Mouse (Mus musculus): Measurements from ENCODE around the gene Lyzl6.
A peak's percentile ranks its signal among the peaks of the same experiment; 100 is the strongest.
"Not testable (repeated sequence)": the region's sequence is repeated elsewhere in the genome, so short reads cannot be mapped to it uniquely, and the experiment has no call there.

The Lyzl6 gene

DNA sequence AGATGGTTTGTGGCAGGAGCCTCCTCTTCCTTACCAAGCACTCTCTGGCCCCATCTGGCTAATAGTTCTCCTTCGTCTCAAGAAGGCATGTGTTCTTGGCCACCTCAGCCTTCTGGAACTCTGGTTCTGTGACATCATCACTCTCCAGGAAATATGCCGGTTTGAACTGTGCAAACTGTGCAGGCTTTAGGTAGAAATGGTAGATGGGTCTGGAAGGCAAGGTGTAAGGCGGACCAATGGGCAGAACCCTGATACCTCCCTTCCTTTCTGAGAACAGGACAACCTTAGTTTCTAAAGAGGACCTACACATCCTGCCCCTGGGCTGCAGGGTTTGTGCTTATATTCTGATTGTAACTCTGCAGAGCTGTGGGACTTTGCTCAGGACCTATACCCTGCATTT, at the start of gene Lyzl6:
Gene Lyzl6 (minus strand): TSS at position 101 of the 400 bp plus-strand sequence.
- no peak for DNase-seq (ENCODE audit: low spot score)

DNA sequence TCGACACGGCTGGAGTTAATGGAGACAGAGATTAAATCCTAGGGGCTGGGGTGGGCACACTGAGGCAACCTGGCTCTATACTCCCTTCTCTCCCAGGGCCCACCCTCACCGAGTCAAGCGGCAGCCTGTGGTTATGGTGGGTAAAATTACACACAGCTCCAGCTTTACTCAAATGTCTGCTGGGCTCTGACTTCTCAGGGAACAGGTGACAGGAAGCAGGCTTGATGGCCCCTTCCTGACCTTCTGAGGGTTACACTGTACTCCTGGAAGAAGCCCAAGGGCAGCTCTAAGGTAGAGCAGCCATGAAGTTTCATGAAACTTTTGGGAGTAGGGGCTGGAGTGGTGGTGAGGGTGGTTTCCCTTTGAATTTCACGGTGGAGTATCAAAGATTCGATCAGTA, 48.0 kb upstream of the Lyzl6 start:
- no peak for DNase-seq (ENCODE audit: low spot score)

DNA sequence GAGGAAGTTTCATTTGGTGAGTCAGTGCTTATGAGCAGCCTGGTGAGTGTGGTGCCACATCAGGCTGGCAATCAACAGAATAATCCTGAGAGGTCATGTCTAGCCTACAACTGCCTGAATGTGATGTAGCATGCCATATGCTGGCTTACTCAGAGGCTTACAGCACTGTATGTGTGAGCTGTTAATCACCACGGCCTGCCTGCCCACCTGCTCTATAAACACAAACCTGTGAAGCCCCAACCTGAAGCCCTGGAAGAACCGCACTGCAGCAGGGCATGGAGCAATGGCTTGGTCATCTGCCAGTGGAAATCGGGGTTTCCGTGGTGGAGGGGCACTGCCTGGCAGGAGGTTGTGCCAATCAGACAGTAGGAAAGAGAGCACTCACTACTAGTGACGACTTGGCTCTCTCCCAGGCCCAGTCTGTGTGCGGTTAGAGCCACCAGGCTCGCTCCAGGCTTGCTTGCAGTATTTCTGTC, 46.6 kb upstream of the Lyzl6 start:
- DNase-seq (ENCODE audit: low spot score), result no peak

DNA sequence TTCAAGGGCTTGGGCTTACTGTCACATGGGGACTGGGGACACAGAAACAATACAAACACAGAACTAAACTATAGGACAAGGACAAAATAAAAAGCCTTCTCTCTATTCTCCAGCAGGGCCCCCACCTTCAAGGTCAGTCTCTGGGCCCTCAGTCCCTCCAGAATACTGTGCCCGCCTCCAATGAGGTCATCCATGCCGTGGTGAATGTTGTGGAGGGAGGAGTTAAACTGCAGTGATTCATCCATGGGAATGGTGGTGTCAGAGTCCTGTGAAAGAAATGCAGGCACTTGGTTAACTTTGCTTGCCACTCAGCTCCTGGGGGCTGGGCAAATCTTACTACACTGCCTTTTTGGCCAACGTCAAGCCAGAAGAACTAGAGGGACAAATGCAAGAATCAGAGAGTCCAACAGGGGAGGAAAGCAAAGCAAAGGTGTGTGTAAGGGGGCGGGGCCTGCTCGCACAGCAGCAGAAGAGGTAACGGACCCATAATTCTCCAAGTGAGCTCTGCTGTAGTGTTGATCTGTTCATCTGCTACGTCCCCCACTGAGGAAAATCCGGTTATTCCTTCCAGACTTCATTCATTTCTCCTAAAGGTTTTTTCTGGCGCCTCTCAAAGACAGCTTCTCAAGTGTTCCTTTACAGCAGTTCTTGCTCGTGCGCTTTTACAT, 45.1 kb upstream of the Lyzl6 start:
- DNase-seq (ENCODE audit: low spot score), result no peak

DNA sequence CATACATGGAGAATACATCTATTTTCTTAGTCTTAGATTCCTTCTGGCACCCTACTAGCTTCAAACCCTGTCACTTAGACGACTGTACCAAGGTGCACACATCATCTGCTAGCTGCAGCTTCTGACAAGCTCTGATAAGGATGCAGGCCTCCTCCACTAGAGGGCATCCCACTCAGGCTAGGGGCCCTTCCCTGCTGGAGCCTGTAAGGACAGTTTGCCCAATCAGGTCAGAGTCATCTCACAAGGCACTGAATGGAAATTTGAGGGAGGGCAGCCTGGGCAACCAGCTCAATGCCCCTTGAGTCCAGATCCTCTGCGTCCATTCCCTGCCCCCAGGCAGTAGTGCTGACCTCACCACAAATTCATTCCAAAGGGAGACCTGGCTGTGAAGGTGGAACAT, 38.4 kb upstream of the Lyzl6 start:
- DNase-seq (ENCODE audit: low spot score), result not testable (repeated sequence)

DNA sequence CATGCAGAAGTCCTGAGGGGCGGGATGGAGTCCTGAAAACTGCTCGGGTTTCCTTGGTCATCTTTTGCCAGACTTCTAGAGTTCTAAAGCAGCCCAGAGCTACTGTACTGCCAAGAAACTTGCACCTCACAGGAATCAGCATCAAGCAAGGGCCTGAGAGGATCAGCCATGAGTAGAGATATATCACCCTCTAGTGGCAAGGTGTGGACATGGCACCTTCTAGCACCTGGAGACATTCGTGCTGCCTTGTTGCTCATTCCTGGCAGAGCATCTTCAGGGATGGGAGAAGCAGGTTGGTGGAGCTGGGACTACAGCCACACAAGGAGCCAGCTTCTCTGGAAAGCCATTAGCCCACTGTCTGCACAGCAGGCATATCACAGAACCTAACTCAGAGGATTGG, 36.9 kb upstream of the Lyzl6 start:
- peak; percentile 72 for DNase-seq (ENCODE audit: low spot score)

DNA sequence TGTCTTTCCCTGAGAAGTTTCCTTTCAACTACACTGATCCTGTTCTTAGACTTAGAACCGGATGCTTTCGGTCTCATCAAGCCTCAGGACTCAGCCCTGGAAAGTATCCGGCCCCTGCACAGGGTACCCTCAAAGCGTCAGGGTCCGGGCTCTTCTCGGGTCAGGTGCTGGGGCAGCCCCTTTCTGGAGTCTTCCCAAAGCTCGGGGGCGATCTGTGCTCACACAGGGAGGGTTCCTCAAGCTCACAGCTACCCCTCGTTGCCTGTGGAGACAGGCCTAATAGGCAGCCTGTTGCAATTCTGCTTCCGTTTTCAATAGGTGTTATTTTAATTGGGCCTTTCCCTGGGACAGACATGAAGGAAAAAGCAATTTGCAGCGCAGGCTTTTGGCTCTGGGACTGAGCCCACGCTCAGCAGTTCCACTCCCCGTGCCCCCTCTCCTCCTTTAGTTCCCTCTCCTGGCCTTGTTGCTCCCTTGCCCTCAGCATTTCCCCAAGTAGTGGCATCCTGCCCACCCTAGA, 28.3 kb upstream of the Lyzl6 start:
- no peak for DNase-seq (ENCODE audit: low spot score)

DNA sequence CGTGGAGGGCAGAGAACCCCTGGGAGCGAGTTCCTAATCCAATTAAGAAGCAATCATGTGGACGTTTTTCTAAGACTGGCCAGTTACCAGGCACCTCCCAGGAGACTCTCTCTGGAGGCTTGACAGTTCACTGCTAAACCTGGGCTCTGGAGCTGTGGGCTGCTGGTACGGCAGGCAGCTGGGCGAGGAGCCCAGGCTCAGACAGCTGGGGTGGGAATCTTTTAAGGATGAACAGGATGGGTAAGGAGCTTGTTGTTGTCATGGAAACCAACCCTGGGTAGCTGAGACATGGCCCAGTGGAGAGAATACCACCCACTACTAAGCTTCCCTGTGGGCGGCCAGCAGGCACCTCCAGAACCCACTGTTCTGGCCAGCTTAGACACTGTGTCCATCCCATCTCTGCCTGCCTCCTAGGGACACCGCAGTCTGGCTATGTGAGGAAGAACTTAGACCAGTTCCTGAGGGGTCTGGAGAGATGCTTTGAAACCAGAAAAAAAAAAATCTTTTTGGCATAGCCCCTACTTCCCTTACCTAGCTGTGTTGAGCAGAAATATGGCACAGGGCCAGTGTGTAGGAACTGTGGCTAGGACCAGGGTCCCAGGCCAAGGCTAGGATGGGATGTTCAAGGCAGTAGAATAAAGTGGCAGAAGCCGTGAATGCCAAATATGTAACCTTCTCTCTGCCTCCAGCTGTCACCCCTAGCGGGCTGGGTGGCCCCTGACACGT, 27.7 kb upstream of the Lyzl6 start:
- peak; percentile 57 for DNase-seq (ENCODE audit: low spot score)

DNA sequence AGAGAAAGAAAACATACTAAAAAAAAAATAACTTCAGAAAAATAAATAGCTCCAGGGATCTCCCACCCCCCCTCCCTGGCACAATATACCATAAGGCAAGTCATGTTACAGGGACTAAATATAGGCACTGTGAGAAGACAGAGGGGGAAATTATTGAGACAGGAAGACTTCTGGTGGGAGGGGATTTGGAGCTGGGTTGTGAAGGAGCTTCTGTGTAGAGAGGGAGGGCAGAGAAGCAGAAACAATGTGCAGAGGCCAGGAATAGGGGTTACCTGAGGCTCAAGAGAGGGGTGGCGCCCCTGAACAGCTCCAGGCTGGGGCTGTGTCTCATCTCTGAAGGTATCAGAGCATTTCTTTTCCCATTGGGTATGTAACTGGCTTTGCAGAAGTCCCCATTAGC, 27.0 kb upstream of the Lyzl6 start:
- no peak for DNase-seq (ENCODE audit: low spot score)

DNA sequence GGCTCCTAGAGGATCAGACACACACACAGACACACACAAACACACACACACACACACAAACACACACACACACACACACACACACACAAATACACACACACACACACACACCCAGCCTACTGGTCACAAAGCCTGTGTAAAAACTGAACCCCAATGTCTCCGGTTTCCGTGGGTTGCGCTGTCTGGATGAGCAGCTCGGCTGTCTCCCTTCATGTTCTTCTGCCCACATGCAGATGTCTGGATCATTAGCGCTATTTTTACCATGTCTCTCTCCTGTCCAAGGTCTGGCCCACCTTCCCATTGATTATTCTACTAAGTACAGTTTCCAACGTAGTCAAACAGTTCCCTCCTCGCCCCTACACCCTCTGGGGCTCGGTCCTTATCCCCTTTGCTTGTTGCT, 24.4 kb upstream of the Lyzl6 start:
- no peak for DNase-seq (ENCODE audit: low spot score)

DNA sequence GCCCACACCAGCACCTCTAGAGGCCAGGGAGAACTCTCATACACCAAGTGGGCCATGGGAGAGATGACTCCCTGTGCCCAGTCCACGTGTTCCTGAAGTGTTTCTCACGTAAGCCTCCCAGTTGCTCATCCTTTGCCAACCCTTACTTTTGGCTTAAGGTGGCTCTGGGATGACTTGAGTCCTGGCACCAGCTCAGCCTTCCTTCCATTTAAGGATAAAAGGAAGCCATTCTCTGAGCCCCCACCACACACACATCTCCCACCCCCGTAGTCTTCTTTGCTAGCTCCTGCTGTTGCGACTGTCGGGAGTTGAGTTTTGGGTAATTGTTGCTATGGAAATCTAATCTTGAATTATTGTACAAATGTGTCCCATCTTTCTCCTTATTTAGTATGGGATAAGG, 23.9 kb upstream of the Lyzl6 start:
- DNase-seq (ENCODE audit: low spot score), result no peak

DNA sequence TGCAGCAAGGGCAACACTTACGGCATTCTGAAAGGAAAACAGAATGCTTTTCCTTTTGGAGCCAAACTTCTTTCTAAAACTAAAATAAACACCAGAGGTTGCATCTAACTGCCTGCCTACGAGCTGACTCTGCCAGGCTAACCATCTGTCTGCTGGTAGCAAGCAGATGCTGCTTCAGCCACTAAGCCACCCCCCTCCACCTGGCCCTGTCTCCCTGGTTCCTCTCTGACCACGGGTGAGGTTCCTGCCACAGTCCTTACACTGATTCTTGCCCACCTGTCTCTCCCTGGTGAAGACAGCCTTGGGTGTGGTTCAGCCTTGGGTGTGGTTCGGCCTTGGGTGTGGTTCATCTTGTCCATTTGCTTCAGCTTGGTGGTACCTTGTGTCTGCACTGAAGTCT, 23.2 kb upstream of the Lyzl6 start:
- no peak for DNase-seq (ENCODE audit: low spot score)

DNA sequence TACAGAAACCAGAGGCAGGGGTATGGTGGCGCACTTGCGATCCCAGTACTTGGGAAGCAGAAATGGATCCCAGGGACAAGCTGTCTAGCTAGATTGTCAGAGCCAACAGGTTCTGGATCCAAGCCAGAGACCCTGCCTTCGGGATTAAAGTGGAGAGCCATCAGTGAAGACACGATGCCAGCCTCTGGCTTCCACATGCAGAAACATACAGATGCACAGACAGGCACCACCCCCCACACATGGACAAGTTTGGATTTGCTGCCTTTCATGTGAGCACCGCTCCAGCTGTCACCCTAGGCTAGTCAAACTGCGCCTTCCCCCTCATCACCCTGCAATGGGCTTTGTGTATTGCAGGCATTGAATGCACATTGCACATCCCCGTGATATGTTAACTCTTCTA, 19.5 kb upstream of the Lyzl6 start:
- no peak for DNase-seq (ENCODE audit: low spot score)

DNA sequence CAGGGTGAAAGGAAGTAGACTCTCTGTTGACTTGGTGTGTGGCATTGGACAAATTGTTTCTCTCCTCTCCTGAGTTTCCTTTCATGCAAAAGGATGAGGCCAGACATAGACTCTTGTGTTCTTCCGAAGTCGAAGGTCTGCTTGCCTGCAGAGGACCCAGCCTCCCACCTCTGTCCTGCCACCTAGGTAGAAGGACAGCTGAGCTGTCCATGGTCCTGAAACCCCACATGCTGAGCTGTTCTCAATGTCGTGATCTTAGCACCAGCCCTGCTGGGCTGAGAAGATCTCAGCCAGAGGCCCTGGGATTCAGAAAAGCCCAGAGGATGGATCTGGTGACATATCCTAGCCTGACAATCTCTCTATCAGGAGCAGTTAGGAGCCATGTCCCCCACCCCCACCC, 17.8 kb upstream of the Lyzl6 start:
- no peak for DNase-seq (ENCODE audit: low spot score)

DNA sequence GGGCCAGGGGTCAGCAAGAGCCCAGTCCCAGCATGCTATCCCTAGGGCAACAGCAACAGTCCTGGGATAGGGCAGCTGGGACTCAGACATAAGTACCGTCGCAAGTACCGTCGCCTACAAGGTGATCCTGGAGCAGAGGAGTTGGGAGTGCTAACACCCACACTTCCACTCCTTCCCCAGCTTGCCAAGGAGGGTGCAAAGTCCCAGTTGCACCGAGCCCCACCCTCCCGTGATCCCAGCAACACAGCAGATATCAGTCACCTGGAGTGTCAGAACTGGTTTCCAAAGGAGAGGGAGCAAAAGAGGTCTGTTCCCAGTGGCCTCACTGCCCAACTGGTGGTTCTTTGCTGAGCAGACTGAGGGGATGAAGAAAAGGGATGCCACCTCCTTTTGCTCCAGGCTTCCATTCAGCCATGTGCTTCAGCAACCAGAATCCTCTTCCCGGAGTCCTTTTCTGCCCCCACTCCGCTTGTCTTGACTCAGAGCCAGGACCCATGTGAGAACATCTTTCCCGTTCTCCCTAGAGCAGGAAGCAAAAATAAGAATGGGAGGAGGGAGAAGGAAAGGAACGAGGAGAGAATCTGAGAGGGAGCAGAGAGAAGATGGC, 14.8 kb upstream of the Lyzl6 start:
- DNase-seq (ENCODE audit: low spot score), result no peak

DNA sequence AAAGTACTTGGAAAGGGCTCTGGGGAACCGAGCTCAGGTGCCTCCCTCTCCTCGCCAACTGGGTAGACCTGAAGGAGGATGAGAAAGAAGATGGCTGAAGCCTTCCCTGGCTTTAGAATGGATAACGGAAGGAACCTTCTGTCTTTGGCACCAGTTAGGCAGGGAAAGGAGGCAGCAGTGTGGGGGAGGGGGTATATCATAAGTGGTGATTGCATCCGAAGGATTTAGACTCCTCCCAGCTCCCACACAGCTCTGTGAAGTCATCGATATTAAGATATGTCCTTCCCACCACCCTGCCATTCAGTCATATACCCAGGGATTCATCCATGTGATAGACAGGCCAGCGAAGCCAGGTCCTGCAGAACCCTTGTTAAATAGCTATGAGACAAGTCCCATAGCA, 12.7 kb upstream of the Lyzl6 start:
- no peak for DNase-seq (ENCODE audit: low spot score)

DNA sequence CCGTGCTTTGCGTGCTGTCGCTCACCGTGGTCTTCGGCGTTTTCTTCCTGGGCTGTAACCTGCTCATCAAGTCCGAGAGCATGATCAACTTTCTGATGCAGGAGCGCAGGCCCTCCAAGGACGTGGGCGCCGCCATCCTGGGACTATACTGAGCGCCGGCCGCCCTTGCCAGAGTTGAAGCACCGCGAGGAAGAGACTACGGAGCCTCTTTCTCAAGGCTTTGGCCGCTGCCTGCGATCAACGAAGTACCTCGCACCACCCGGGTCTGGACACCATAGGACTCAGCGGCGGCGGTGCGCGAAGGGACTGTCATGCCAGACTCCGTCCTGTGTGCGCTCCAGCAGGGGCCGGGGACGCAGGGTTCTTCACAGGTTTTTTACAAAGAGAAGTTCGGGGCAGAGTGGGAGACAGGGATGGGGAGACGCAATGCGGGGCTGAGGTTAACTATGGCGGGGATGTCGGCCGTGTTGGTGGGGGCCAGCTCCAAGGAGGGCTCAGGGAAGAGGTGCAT, 11.3 kb upstream of the Lyzl6 start:
- DNase-seq (ENCODE audit: low spot score), result no peak

DNA sequence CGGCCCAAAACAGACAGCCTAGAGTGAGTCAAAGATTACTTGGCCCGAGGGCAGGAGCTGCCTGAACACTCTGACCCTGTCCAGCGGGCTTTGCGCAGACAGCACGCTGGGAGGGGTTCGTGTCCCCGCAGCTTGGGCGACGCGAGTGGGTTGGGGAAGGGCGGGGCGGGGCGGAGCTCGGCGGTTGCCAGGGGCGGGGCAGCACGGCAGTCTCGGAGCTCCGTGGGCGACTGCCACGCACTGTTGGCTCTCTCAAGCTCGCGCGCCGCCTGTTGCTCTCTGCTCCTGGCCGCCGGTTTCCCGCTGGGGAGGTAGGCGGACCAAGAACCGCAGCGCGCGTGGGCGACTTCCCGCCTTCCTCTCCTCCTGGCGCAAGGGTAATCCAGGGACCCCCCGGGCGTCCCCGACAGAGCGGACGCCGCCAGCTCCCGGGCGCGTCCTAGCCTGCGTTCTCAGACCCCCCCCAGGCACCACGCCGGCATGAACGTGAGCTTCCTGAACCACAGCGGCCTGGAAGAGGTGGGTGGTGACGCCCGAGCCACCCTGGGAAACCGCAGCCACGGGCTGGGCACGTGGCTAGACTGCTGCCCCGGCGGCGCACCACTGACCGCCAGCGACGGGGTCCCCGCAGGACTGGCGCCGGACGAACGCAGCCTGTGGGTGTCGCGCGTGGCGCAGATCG, 10.8 kb upstream of the Lyzl6 start, which contains the start of gene Rprml:
Gene Rprml (plus strand): TSS at position 270 of the 682 bp plus-strand sequence.
- DNase-seq (ENCODE audit: low spot score), result no peak

DNA sequence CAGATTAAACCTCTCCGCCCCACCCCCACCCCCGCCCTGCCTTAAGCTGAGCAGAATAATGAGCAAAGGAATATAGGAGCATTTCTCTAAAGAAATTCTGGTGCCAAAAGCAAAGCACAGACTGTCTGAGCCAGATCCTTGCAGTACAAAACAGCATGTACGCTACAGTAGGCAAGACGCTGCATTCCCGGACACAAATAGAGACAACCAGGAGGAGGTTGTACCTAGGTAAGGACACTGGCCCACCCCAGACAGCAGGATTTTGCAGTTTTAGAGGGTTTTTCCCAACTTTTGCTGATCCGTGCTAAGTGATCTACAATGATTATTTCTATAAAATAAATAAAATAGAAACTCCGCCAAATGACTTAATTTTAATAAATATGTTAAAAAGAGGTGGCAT, 10.0 kb upstream of the Lyzl6 start:
- no peak for DNase-seq (ENCODE audit: low spot score)

DNA sequence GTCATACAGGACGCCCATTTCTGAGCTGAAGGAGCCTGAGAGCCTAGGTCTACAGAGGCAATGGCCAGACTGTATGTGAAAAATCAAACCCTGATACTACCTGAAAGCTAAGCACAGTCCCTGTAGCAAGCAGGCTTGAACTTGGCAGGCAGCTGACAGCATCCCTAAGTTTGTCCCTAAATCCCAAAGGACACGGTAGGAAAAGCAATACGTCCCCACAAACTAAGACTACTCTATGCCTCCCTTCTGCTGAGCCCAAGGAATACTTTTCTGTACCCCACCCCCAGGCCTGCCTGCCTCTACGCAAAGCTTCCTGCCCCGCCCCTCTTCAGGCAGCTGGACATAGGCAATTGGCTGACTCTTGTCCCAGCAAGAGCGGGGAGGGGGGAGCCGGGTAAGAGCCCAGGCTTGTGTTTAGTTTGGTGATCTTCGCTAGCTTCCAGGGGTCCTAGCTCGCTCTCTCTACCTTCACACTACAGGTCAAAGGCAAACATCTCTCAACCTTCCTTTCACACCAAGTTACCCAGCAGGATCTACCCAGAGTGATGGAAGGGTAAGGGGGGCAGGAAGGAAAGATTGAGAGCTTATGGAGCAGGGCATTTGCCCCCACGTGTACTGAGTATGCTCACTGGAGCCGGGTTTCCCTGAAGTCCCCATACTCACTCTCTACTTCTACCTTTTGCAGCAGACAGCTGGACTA, 9.4 kb upstream of the Lyzl6 start:
- DNase-seq (ENCODE audit: low spot score), result no peak

DNA sequence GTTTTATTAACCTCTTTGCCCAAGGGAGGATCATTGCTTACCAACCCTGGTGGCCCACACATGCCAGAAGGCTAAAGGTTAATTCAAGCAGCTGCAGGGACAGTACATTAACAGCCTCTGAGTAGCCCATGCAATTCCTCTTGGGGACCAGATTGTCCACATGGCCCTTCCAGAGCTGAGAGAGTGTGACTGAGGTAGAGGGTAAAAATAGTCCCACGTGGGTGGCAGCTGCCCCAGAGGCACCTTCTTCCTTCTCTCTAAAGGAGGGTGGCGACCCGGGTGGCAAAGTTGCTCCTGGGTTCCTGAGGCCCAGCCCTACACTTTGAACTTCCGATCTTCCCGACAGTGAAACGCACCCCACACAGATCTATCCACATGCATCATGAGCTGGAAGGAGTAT, 7.6 kb upstream of the Lyzl6 start:
- no peak for DNase-seq (ENCODE audit: low spot score)

DNA sequence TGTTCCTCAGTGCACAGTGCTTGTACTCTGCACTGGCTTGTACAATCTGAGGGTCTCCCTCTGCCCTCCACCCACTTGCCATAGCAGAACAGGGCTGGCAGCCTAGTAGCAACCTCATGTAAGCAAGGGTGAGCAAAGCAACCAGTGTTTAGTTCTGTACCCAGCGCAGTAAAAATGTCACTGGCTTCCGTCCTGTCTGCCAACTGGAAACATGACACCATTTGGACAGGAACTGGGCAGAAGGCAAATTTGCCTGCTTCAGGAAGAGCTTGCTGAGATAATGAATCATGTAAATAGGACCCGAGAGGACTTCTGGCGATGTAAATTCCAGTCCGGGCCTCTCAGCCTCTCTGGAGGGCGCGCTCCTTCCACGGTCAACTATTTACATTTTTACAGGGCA, 7.0 kb upstream of the Lyzl6 start:
- no peak for DNase-seq (ENCODE audit: low spot score)

Measured in layer of hippocampus, adult 9-10 months (tissue).